Mouse (Mus musculus) urinary bladder, postnatal 10 days (tissue): ENCODE measurements around the gene Gm17617.

Experiments used
- DNase-seq: peaks from one replicate; pipeline ENCODE4 v3.0.0; 2022; ENCODE audit warnings: low spot score

Gene Gm17617

GRCm38 (mm10) chr13:55133448-55133847 lies at the start of gene Gm17617:
Gene Gm17617 (minus strand): TSS chr13:55133548.
- DNase-seq, result no peak

- no peak for DNase-seq
Measured at GRCm38 (mm10) chr13:55182173-55182894, 49.0 kb upstream of the Gm17617 start.

GRCm38 (mm10) chr13:55181786-55182172 lies 48.4 kb upstream of the Gm17617 start:
- no peak for DNase-seq

- no peak for DNase-seq
Measured at GRCm38 (mm10) chr13:55179591-55179990, 46.2 kb upstream of the Gm17617 start.

GRCm38 (mm10) chr13:55178556-55178955 lies 45.2 kb upstream of the Gm17617 start:
- DNase-seq, result no peak

- DNase-seq, result no peak
Measured at GRCm38 (mm10) chr13:55177903-55178496, 44.7 kb upstream of the Gm17617 start.

DNA sequence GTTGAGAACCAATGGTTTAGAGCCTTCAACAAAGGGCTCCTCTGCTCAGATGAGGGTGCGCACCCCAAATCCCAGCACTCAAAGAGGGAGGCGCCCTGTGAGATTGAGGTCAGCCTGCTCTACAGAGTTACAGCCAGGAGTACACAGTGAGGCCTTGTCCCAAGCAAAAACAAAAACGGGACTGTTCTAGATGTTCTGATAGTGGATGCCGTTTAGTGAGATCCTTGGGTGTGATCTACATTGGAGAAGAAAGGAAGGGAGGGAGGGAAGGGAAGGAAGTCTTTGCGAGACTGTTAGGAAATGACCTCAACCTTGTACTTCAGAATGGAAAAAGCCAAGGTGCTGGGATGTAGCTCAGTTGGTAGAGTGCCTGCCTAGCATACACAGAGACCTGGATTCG lies 42.9 kb upstream of the Gm17617 start:
- no peak for DNase-seq

DNA sequence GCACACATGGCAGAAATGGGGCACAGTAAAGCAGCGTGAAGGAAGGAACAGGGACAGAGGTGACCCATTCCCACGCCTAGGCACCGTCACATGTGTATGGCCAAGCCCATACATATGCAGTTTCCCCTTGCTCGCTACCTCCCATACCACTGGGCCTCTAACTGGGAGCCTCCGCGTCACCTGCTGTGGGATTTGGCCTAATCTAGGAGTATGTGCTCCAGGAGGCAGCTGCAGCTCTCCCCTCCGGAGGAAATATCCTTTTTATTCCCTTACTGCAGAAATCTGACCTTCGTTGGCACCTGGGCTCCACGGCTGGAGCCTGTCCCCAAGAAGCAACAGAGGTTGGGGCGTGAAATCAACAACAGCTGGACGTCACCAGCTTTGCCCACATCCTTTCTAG lies 41.0 kb upstream of the Gm17617 start:
- DNase-seq, result no peak

DNA sequence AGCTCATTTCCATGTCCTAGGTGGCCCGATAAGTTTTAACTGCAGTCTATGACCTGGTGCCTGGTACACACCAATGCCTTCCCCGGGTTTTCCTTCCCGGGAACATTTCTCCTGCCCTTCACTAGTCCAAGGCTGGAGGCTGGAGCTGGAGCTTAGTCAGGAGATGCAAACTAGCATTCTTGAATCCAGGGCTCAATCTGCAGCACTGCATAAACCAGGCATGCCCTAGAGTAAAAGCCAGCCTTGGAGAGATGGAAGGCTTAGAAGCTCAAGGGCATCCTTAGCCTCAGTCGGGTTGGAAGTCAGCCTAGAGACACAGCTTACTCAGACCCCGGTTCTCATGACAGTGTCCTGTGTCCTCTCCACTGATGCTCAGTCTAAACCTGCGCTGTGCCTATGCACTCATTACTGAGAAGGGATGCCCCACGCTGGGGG lies 39.0 kb upstream of the Gm17617 start:
- DNase-seq, result no peak

DNA sequence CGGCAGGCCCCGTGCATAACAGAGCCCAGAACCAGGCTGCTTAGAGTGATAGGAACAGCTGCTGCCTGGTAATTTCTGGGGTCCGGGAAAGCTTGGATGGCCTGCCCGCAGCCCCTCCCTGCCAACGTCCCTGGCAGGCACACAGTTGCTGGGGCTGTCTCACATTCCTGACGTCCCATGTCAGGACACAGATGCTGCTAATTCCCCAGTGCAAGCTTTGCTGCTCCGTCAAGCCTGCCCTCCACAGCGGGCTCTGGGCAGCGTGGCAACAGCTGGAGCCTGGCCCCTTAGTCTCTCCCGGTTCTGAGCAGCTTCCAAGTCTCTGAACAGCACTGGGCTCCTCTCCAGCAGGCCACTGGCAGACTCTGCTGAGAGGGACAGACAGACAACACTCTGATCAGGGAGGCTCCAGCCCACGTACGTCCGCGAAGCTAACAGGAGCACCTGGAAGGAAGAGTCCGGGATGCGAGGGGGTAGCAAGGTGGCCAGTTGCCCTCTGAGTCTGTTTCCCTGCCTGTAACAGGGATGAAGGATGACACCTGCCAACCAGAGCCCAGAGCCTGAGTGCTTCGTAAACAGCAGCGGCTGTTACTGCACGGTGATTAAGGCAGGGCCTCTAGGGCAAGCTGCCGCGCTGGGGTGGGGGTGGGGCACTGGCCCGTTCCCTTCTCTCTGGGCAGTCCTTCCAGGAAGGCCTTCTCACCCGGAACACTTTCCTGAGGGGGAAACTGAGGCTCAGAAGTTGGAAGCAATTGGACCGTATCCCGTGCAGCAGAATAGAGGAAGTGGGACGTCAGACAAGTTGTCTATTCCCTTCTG lies 38.4 kb upstream of the Gm17617 start:
- no peak for DNase-seq

DNA sequence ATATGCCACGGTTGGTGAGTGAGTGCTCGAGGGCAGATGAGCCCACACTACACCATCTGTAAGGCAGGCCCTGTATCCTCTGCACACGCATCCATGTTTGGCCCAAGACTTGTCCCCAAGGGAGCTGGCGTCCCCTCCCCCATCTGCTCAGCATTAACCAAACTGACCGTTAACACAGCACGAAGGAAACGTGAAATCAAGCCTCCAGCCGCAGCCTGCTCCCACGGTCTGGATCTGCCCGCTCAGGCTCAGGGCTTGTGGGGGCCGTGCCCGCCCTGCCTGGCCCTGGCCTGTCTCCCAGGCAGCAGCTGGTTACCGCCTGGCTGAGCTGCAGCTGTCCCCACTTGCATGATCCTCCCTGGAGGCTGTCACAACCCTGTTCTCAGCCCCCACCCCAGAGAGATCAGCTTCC lies 35.6 kb upstream of the Gm17617 start:
- no peak for DNase-seq

- no peak for DNase-seq
Measured at GRCm38 (mm10) chr13:55168255-55168654, 34.9 kb upstream of the Gm17617 start.

- DNase-seq, result no peak
Measured at GRCm38 (mm10) chr13:55167798-55168197, 34.5 kb upstream of the Gm17617 start.

DNA sequence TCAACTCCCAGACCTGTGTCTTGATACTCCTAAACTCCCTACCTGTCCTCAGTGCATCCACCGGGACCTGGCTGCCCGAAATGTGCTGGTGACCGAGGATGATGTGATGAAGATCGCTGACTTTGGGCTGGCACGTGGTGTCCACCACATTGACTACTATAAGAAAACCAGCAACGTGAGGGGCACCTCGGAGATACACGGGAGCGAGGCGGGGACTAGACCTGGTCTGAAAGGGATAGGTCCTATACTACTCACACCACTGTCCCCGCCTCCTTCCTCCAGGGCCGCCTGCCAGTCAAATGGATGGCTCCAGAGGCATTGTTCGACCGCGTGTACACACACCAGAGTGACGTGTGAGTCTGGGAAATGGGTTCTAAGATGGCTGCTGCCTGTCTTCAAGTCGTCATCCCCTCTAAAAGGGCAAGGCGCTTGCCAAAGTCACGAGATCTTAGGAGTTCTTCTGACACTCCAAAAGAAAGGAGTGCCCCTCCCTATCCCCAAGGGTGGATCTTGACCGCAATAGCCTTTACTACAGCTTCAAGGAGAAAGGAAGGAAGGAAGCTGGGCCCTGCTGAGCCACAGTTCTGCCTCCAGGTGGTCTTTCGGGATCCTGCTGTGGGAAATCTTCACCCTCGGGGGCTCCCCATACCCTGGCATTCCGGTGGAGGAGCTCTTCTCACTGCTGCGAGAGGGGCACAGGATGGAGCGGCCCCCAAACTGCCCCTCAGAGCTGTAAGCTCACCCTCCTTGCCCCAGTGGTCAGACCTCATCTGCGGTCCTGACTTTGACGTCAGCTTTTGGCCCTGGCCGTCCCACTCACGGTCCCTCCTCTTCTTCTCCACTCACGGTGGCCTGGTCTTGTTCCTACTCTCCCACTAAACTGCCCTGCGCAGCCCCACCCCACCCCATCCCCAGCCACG lies 33.7 kb upstream of the Gm17617 start:
- DNase-seq, result no peak

GRCm38 (mm10) chr13:55165831-55166339 lies 32.5 kb upstream of the Gm17617 start:
- DNase-seq, result no peak

GRCm38 (mm10) chr13:55163553-55163952 lies 30.2 kb upstream of the Gm17617 start:
- DNase-seq, result no peak

DNA sequence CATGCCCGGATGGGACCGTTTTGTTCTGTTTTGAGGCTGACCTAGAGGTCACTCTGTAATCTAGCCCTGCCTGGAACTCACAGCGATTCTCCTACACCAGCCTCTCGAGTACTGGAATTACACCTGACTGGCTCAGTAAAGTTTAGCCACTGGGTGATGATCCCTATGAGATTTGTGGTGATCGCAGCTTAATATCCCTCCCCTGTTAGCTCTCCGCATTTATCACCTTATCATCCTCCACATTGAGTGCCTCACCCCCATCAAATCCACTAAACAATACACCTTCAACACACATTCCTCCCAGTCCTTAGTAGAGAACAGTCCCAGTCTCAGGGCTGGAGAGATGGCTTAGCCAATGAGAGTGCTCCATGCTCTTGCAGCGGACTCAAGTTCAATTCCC lies 29.0 kb upstream of the Gm17617 start:
- DNase-seq, result no peak

- DNase-seq, result no peak
Measured at GRCm38 (mm10) chr13:55153951-55154350, 20.6 kb upstream of the Gm17617 start.

DNA sequence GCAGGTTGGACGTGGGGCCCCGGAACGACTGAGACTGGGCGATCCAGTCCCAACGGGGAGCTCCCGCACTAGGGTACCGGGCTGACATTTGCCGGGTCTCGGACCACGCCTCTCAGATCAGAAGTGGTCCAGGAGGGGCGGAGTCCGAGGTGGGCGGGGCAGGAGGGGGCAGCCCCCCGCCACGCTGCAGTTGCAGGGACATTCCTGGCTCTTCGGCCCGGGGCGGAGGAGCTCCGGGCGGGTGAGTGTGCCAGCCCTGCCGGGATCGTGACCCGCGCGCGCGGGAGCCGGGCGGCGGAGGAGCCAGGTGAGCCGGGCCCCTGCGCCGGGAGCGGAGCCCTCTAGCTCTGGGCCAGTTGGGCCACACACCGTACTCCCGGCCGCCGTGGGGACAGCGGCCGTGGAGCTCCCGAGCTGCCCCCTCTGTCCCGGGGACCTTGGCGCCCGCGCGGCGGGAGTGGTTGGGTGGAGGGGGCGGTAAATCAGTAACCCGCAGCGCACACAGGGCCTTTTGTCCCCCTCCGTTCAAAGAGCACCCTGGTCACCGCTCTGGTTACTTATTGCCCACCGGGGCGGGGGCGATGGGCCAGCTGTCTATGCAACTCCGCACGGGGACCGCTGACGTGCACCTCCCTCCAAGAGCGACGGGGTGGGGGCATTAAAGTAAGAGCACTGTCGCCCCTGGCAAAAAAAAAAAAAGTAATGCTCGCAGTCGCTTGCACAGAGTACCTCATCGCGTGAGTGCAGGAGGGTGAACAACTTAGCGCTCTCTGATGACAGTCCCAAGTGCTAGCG lies 19.5 kb upstream of the Gm17617 start, which contains the start of gene Fgfr4:
Gene Fgfr4 (plus strand): TSS at position 20 of the 795 bp plus-strand sequence.
- no peak for DNase-seq

DNA sequence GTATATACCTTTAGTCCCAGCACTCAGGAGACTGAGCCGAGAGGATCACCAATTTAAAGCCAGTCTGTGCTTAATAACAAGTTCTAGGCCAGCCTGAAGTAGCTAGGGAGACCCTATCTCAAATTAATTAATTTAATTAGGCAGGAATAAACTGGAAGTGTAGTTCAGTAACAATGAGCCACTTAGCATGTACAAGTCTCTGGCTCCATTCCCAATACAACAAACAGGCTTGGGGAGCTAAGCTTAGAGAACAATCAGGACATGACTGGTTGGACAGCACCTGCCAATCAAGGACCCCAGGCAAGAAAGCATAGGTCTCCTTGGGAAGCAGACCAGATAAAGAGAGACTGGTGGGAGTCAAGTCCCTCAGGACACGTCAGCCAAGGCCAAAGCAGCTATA lies 6.9 kb upstream of the Gm17617 start:
- no peak for DNase-seq

GRCm38 (mm10) chr13:55135382-55135781 lies 2.0 kb upstream of the Gm17617 start:
- no peak for DNase-seq
